Mouse (Mus musculus) E14TG2a.4 (cell line): ENCODE results near the gene Fgf15.
A peak's percentile ranks its signal among the peaks of the same experiment; 100 is the strongest.

Experiments used
- CTCF ChIP-seq: conservative IDR thresholded peaks from 2 replicates; pipeline ENCODE4 v1.5.1; 2014; ENCODE audit warnings: low read length
- NANOG ChIP-seq: IDR thresholded peaks from 2 replicates; pipeline ENCODE4 v1.6.1; 2014; ENCODE audit warnings: borderline replicate concordance, low read length, mixed read lengths

DNA sequence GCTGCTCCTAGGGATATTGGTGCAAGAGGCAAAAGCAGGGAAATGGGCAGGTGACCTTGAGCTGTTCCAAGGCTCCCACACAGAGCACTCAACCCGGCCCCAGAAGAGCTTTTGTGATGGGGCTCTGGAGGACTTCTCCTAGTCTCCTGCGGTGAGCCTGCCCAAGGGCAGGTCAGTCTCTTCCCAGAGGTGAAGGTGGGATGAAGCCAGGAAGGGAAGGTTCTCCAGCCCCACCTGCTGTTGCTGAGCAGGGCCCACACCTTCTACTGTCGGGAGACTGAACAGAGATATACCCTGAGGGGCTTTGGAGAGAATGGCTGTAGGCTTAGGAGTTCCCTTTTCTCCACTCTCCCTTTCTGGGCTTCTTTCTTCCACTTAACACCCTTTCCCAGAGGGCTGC lies 45.0 kb upstream of the Fgf15 start:
- TF ChIP-seq CTCF (peak; percentile 29; the same call in 1 of the 2 replicates), NANOG (peak; percentile 58)
